Mouse (Mus musculus): ENCODE measurements around the gene Tvp23a.

Tvp23a gene

DNA sequence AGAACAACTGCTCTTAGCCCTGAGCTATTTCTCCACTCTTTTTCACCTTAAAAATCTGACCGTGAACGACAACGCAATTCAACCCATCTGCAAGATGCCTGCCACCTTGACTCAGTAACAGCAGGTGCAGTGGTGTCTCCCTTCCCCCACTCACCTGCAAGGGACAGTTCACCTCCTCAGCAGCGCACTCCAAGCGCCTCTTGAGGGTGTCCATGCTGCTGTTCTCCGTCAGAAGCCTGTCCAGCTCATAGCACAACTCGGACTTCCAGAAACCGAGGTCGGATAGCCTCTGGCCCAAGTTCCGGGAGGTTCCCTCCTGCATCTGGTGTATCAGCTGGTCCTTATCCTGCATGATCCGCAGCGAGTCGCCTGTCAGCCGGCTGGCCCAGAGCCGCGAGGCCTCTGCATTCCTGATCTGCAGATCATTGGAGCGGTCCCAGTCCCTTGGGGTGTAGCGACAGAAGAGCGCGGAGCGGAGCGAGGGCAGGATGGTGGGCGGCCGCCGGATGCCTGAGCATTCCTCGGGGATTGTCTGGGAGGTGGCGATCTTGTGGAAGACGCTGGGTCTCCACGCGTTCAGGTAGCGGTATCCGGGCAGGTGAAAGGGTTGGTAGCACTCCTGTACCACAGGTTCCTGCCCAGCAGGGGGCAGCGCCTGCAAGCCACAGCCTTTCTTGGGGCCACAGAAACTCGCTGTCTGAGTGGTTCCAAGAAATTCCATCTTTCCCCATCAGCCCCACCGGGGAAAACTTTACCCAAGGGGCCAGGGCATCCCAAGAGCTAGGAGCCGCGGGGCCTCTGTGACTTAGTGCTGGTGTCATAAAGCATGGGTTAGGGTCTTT, 52.2 kb downstream of the Tvp23a start, which contains the start of gene Tekt5:
Tekt5 (minus strand) TSS at position 792 of the 842 bp plus-strand sequence.
- no peak for DNase-seq (ENCODE audit: low read depth)

DNA sequence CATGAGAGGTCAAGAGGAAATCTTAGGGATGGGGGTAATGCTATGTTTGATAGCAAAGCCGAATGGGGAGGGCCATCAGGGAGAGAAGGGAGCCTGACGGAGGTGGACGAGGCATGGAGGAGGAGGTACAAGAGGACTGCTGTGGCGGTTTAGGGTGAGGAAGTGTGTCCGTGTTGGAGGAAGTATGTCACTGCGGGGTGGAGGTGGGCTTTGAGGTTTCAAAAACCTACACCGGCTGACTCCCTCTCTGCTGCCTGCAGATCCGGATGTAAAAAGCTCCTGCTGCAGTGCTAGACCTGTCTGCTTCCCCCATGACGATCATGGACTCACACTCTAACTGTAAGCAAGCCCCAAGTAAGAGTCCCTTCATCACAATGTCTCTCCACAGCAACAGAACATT, 54.6 kb downstream of the Tvp23a start:
- no peak for DNase-seq (ENCODE audit: low read depth)

- no peak for DNase-seq (ENCODE audit: low read depth)
Measured at GRCm38 (mm10) chr16:10388634-10389365, 58.4 kb downstream of the Tvp23a start.

DNA sequence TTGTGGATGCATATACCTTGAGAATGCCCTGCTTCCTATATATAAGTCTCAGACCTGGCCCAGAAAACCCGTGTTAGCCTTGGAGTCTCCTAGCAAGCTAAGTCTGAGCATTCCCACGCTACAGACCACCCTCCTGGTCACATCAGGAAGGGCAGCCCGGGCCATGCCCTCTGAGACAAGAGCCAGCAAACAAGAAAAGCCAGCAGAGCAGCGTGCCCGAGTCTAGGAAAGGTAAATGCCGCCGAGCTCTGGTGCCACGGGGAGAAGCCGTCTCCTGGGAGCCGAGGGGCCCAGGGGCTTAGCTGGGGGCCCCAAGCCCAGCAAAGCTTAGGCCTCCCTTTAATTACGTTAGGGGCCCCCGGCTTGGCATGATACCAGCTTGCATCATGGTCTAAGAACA, 61.9 kb downstream of the Tvp23a start:
- DNase-seq (ENCODE audit: low read depth): no peak

GRCm38 (mm10) chr16:10384544-10384943, 62.6 kb downstream of the Tvp23a start:
- DNase-seq (ENCODE audit: low read depth): no peak

DNA sequence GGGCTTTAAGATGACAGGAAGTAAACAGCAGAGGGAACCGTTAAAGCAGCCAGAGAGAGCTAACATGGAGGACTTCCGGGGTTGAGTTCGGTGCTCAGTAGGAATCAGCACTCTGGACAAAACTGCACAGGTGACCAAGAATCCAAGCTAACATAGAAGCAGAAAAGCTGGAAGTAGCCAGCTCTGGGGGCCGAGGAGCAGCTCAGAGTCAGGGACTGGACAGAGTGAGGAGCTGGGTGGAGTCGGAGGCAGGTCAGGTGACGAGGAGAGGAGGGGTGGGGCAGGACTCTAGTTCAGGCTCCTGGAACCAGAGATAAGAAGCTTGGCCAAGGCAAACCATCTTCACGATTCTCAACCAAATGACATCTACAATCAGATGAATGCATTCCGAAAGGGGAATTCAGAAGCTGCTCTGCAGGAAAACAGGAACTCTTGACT, 63.1 kb downstream of the Tvp23a start:
- DNase-seq (ENCODE audit: low read depth): peak; percentile 68

DNA sequence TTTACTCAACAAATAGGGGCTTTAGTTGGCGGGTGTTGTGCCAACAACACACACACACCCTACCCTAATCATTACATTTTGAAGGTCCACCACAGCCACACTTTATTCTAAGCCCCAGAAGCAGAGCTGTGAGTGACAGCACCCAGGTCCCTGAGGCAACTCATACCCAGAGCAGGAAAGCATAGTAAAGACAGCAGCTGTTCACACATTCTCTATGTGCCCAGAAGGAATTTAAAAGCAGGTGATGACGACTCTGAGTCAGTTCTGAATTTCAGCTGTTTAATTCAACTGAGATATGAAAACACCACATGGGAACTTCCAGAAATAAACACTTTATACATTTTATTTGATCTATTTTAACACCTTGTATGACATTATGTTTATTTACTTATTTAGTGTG, 67.6 kb downstream of the Tvp23a start:
- DNase-seq (ENCODE audit: low read depth): no peak

DNA sequence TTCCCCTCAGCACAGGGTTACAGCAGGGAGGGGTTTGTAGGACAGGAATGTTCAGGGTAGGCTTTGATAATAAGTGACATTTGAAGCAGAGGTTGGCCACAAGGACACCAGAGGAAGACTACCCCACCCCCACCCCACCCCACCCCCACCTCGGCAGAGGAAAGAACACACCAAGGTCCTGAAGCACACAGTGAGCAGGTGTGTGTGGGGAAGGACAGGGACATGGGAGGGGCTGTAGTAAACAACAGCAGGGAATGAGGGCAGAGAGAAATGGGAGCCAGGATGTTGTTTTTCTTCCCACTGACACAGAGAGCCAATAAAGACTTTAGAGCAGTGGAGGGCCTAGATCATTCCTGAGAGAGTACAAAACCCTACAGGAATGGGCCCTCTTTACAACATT, 69.9 kb downstream of the Tvp23a start:
- no peak for DNase-seq (ENCODE audit: low read depth)

- DNase-seq (ENCODE audit: low read depth): no peak
Measured at GRCm38 (mm10) chr16:10374254-10375011, 72.7 kb downstream of the Tvp23a start.

DNA sequence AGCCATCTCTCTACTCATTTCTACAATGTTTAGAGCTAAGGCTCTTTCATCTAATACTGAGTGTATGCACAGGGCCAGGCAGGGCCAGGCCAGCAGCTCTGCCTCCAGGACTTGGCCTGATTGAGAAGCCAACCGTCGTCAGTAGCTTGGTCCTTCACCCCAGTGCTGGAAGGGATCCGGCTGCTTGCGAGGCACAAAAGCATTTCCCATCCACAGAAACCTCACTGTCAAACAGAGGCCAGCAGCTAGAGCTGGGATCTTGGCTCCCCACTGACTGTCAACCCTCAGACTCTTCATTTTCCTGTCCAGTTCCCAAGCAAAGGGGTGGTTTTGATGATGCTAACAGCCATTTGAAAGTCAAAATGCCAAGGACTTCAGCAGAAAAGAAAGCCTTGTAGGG, 74.8 kb downstream of the Tvp23a start:
- DNase-seq (ENCODE audit: low read depth): no peak
